Mouse (Mus musculus) CH12.LX (cell line): ENCODE measurements around the gene Fmo1.

Experiments used
- CTCF ChIP-seq, 2 experiments: IDR thresholded peaks in 1 of 2; conservative IDR thresholded peaks in 1 of 2; 2 replicates each; pipeline ENCODE4 v1.5.1; 2011 to 2012; ENCODE audit warnings: low read depth in 2 of 2, low read length in 2 of 2, improper control_type of control experiment in 1 of 2, inconsistent platforms in 1 of 2, mild to moderate bottlenecking in 1 of 2, moderate library complexity in 1 of 2
- KAT2A ChIP-seq: IDR thresholded peaks from 2 replicates; pipeline ENCODE4 v1.6.1; 2012; ENCODE audit warnings: low read length, improper control_type of control experiment, inconsistent platforms; ENCODE audit not compliant: insufficient replicate concordance
- MEF2A ChIP-seq: IDR thresholded peaks from 2 replicates; pipeline ENCODE4 v1.6.1; 2014; ENCODE audit warnings: low read depth, mild to moderate bottlenecking, inconsistent platforms, low read length, improper control_type of control experiment, borderline replicate concordance
- MXI1 ChIP-seq: IDR thresholded peaks from 2 replicates; pipeline ENCODE4 v1.6.1; 2011; ENCODE audit warnings: mild to moderate bottlenecking, low read depth, low read length, improper control_type of control experiment
- NRF1 ChIP-seq: IDR thresholded peaks from 2 replicates; pipeline ENCODE4 v1.6.1; 2014; ENCODE audit warnings: low read depth, mild to moderate bottlenecking, inconsistent platforms, low read length, improper control_type of control experiment, moderate library complexity
- POLR2A ChIP-seq: IDR thresholded peaks from 2 replicates; pipeline ENCODE4 v1.6.1; 2011; ENCODE audit warnings: low read depth, mild to moderate bottlenecking, improper control_type of control experiment, low read length
- RCOR1 ChIP-seq: conservative IDR thresholded peaks from 2 replicates; pipeline ENCODE4 v1.6.1; 2012; ENCODE audit warnings: low read depth, mild to moderate bottlenecking, inconsistent platforms, low read length, improper control_type of control experiment
- ZKSCAN1 ChIP-seq: IDR thresholded peaks from 2 replicates; pipeline ENCODE4 v1.6.1; 2012; ENCODE audit warnings: low read depth, inconsistent platforms, low read length, improper control_type of control experiment, borderline replicate concordance

DNA sequence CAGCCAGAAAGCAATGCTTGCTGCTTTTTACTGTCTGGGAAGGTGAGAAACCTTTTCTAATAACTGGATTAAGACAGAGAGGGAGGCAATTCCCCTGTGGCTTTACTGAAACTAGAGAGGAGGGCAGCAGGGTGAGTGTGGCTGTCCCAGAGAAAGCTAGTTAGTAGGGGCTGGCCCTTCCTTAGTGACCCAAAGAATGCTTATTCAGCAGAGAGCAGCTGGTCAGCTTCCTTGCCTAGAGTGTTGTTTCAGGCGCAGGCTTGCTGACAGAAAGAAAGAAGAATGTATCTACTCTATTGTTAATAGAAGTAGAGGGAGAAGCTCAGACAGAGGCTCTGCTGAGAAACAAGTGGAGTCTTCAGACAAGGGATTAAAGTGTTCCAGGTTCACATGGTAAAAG, 4.1 kb downstream of the Fmo1 start:
- no peak for TF ChIP-seq MXI1
- no peak for TF ChIP-seq POLR2A
- no peak for TF ChIP-seq ZKSCAN1
- no peak for TF ChIP-seq RCOR1
- no peak for TF ChIP-seq MEF2A
- no peak for TF ChIP-seq NRF1
- TF ChIP-seq KAT2A = no peak
- no peak for TF ChIP-seq CTCF (conservative IDR thresholded peaks at IDR 0.05 in 1 of 2, IDR thresholded peaks at IDR 0.05 in 1 of 2; ENCODE audit: low read depth in 2 of 2, low read length in 2 of 2)
